Mouse (Mus musculus) liver (tissue): Measurements from ENCODE around the gene H2-Aa.
"Not testable (repeated sequence)": the region's sequence is repeated elsewhere in the genome, so short reads cannot be mapped to it uniquely, and the experiment has no call there.

Experiments used
- DNase-seq: peaks from one replicate; pipeline ENCODE4 v3.0.0-alpha.2; 2020; ENCODE audit warnings: mixed read lengths

H2-Aa gene

DNA sequence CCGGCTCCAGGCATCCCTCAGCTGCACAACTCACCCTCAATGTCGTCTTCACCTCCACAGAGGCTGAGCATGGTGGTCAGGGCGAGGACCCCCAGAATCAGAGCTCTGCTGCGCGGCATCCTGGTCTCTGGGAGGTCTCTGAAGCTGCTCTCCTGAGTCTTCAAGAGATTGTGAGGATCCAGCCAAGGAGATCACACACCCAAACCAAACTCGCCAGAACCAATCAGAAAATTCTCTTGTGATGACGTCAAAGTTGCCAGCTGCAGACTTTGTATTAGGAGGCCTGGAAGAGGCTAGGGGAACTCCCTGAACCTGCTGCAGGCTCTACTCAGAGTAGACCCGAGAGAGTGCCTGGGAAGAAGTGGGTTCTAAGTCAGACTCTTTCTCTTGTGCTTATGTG is at the start of gene H2-Aa:
Gene H2-Aa (minus strand): TSS at position 176 of the 400 bp plus-strand sequence.
- DNase-seq = peak; percentile 31

DNA sequence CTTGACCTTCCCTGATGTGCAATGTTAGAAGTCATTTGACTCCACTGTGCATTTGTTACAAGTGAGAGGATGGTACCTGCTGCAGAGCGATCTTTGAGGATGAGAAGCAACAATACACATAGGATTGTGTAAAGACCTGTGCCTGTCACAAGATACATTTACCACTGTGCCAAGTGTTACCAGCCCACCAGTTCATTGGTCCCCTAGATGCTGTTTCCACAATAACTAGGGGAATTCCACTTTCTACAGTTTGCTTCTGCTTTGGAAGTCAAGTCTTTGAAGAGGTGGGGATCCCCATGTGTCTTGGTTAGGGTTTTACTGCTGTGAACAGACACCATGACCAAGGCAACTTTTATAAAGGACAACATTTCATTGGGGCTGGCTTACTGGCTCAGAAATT is 43.6 kb upstream of the H2-Aa start:
- DNase-seq = no peak

DNA sequence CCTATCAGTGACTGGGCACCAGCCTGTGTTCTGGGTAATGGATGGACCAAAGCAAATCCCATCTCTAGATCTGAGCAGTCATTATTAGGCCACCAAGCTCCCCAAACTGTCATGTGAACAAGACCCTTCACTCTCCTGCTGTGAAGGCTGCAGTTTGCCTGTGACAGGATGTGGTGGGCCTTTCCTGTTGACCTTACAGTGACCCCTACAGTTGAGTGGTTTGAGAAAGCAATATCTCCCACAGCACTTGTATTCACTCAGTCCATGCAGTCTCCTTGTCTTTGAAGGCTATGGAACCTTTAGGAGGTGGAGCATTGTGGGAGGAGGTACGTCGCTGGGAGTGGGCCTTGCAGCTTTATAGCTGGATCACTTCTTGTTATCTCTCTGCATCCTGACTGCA is 42.2 kb upstream of the H2-Aa start:
- no peak for DNase-seq

DNA sequence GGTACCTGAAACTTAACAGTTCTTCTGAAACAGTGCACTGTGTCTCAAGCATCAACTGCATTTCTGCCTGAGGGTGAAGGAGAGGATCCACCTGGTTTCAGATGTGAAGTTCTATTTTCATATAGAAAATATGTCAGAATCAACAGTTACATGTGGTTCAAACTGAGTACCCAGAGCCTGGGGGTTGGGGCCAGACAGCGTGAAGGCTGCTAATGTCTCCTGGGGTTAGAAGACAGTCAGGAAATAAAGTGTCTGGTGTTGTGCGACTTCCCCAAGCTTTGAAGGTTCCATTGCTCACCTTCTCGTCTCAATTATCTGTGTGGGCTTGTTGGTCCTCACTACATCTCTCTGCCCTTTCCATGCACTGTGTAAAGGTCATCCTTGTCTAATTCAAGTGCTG is 38.8 kb upstream of the H2-Aa start:
- DNase-seq = no peak

DNA sequence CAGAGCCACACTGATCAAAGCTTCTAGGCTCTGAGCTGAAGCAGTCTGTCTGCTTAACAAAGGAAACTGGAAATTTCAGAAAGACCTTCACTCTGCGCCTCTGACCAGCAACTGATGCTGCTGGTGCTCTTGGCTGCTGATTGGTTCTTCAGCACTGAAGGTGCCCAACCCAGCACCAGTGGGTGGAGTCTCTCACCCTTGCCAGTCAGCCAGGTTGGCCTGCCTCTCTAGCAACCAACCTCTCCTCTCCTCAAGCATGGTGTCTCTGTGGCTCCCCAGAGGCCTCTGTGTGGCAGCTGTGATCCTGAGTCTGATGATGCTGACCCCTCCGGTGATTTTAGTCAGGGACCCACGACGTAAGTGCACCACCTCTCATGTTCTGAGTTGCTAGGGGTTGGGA is 37.8 kb upstream of the H2-Aa start, which contains the start of gene H2-Eb2:
Gene H2-Eb2 (plus strand): TSS at position 230 of the 400 bp plus-strand sequence.
- no peak for DNase-seq

DNA sequence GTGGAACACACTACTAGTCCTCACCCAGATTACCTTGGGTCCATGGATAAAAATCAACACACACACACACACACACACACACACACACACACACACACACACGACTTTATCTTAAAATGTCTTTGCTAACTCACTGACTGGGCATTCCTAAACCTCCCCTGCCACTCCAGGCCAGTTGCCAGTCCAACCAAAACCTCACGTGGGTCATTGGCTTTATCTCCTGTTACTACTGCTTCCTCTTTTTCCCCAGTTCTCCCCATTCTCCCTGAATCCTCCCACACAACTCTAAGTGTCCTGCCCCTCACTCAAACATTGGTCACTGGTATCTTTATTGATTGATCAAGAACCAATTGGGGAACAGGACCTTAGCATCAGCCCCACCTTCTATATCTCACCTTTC is 29.7 kb upstream of the H2-Aa start:
- DNase-seq = no peak

DNA sequence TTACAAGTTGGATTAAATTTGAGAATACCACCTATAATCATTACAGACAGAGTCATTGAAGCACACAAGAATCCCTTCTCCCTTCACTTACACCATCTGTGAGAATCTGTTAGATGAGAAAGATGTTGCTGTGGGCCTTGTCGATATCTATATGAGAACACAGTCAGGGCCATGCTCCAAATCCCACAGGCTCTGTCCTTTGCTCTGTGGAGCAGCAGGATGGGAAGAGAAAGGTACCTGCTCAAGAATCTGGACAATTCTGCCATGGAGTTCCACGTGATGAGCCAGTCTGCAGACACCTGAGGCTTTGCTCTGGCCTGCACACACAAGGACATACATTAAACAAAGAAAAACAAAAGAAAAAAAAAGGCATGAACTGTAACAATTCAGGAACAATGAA is 29.1 kb upstream of the H2-Aa start:
- no peak for DNase-seq

DNA sequence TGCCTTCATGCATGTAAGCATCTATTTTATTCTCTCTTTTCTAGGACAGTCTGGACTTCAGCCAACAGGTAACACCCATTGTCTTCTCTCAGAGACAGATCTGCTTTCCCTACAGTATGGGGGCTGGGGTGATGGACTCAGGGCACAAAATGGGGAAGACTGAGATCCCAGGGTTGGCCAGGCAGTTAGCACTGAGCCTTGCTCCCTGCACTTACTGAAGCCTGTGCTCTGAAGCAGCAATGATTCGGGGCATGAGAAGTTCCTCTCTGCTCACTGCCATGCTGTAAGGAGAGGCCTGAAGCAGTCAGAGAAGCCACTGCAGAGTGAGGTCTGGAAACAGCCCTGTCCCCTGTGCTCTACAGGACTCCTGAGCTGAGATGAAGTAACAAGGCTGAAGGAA is 27.9 kb upstream of the H2-Aa start:
- no peak for DNase-seq

DNA sequence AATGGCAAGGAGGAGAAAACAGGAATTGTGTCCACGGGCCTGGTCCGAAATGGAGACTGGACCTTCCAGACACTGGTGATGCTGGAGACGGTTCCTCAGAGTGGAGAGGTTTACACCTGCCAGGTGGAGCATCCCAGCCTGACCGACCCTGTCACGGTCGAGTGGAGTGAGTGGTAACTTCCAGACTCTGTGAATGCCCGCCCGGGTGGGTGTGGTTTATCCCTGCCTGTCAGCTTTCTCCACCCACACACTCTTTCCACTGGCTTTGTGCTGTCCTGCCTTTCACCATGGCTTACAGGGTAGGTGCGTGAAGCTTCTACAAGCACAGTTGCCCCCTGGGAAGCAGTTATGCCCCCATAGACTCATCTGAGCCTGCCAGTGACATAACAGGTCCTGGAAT is 26.7 kb upstream of the H2-Aa start:
- DNase-seq = no peak

DNA sequence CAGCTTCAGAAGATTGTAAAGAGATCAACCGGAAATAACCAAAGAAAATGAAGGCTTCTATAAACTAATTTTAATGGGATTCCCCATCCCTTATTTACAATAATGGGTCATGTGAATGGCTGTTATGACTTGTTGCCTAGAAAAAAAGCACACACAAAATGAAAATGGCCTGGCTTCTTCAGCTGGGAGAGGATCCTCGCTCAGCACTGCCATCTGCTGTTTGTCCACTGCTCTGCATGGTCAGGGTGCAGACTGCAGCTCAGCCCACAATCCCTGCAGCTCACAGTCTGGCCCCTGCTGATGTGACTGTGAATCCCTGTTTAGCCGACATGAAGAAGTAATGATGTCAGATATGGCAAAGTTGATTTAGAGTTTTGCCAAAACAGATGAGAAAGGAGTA is 25.8 kb upstream of the H2-Aa start:
- peak; percentile 60 for DNase-seq

DNA sequence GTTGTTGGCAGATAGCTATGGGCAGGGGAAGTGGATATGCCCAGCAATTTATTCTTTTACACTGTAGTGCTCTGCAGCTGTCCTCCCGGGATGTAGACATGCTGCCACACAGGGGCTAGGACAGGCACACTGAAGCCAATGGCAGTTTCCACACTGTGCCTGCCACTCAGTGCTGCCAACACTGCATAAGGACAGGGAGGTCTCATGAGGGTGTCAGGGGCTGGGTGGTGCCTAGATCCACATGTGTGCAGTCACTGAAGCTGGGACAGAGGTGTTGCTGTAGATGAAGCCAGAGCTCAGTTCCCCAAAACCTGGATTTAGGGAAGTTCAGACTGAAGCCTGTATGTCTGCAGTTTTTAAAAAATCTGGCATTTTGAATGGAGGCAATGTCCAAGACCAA is 24.6 kb upstream of the H2-Aa start:
- no peak for DNase-seq

DNA sequence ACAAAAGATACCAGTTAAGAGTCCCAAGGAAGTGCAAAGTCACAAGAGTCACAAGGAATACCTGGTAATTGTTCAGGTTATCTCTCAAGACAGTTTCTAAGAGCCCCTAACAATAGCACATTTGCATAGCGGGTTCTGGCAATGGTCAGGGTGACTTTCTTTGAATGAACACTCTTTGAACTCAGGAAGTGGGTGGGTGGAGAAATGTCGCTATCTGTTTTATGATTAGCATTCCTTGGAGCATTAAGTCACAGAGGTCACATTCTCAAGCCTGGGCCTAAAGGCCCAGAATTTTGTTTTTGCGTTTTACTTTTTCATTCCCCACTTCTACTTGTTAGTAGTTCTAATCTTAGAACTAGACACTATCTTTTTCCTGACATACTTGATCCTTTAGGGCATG is 22.9 kb upstream of the H2-Aa start:
- not testable (repeated sequence) for DNase-seq

DNA sequence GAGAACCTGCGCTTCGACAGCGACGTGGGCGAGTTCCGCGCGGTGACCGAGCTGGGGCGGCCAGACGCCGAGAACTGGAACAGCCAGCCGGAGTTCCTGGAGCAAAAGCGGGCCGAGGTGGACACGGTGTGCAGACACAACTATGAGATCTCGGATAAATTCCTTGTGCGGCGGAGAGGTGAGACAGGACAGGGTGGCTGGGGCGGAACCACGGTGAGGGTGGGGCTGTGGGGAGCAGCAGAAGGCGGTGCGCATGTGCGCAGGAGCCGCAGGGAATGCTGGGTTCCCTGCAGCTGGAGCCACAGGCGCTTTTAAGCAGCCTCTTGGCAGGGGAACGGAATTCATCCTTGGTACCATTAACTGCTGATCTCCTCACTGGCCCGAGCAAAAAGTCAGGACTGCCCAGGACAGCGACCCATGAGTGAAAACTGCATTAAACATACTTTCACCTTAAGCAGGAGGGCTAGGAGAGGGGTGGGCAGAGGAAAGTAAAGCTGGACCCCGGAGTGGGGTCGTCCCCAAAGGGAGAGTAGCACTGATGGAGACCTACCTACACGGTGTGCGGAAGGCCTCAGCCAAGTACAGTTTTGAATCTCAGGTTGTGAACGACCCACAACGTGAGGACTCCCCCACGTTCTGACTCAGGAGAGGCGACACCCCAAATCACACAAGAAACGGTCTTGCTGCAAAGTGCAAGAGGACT is 22.2 kb upstream of the H2-Aa start:
- DNase-seq = peak; percentile 67

DNA sequence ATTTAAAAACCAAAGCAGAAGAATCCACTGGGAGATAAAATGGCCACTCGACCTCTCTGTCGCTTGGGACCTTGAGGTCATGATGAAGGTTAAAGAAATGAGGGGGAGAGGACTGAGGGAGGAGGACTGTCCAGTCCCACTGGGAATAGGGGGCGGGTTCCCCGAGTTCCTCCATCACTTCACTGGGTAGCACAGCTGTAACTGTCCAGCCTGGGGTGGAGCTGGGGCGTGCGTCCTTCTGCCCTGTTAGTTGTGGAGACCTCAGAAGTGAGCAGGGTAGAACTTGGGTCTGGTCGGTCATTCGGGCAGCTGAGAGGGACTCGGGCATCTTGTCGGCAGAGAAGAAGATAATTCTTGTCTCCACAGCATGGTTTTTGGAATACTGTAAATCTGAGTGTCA is 21.6 kb upstream of the H2-Aa start:
- DNase-seq = no peak

DNA sequence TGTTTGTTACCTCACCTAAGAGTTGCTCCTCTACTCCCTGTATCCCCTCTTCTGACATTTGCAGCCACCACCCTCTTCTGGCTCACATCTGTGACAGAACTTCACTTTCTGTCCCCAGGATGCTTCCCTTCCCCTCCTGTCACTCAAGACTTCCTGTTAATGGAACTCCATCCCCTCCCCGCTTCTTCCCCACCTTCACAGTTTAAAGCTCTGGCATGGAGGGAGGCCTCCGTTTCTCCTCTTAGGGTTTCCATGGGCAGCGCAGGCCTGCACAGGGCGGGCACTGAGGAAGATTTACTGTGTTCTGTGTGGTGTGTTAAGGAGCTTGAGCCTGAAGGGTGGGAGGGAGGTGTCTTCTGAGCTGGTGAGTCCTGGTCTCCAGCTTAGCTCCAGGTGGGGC is 20.5 kb upstream of the H2-Aa start:
- no peak for DNase-seq

DNA sequence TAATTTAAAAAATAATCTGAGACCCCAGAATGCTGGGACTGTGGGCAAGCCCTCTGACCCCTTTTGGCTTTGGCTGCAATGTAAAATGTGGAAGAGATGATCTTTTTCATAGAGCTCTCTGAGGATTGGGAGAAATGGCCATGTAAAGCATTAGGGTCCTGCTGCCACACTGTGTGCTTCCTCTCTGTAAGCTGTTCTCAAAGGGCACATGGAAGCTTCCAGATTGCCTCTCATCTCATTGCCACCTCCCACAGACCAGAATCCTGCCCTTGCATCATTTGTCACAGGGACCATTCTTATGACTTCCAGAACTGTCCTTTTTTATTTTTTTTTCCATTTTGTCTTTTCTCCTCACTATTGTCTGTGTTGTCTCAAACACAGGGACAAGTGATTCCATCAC is 19.6 kb upstream of the H2-Aa start:
- no peak for DNase-seq

DNA sequence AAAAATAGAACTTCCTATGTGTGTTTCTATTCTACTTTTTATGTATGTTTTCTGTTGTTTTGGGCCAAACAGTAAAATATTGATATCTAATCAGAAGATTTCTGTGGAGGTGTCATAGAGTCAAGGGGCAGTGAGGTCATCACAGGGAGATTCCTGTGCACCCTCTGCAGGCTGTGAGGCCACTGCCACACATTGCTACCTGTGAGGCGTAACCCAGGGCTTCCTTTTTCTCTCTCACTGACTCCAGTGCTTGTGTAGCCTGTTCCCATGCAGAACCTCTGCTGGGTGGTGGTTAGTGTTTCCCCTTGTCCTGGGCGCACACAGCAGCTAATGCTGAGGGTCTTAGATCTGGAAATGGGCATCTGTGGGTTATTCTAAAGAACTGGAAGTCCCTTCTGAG is 18.8 kb upstream of the H2-Aa start:
- DNase-seq = no peak

DNA sequence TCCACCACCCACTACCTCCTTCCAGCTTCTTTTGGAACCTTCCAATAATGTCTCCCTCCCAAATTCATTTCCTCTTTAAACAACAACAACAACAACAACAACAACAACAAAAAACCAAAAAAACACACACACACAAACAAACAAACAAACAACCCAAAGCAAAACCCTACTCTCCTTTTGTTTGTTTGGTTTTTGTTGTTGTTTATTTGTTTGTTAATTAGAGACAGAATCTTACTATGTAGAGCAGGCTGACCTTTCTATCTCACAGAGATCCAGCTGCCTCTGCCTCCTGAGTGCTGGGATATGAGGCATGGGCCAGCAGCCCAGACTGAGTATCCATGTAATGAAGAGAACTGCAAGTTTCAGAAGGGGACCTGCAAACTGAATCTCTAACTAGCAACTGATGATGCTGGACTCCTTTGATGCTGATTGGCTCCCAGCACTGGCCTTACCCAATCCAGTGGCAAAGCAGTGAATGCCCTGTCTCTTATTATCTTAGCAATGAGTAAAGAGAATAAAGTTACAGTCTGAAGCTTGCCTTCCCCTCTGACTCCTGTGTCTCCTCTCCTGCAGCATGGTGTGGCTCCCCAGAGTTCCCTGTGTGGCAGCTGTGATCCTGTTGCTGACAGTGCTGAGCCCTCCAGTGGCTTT is 17.9 kb upstream of the H2-Aa start, which contains the start of gene H2-Eb1:
Gene H2-Eb1 (plus strand): TSS at position 488 of the 651 bp plus-strand sequence.
- peak; percentile 49 for DNase-seq

DNA sequence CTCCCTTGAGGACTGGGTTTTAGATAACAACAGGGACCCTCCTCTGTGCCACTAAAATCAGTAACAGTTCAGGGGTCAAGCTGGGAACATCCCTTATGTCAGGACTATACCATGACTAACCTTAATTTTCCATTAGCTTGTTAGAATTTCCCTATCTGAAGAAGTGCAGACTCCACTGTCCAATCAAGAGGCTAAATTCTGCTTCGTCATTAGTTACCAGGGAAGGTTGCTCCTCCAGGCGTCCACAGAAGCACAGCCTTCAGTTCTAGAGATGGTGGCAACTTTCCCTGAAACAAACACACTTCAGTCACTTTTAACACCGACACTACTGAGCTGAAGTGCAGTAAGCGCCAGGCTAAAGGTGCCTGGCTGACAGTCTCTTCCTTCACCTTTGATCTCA is 17.1 kb upstream of the H2-Aa start:
- DNase-seq = no peak

DNA sequence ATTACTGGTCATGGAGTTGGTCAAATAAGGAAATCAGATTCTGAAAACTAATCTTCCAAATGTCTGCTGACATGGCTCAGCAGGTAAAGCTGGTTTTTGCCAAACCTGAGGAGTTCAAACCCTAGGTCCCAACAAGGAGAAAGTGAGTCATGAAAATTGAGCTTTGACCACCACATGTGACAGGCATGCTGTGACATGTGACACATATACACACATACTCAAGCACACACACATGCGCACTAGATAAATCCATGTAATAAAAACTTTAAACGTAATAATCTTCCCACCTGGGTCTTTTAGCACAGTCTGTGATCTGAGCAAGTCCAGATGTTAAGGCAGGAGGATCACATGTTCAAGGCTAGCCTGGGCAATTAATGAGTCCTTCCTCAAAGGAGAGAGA is 16.2 kb upstream of the H2-Aa start:
- no peak for DNase-seq

DNA sequence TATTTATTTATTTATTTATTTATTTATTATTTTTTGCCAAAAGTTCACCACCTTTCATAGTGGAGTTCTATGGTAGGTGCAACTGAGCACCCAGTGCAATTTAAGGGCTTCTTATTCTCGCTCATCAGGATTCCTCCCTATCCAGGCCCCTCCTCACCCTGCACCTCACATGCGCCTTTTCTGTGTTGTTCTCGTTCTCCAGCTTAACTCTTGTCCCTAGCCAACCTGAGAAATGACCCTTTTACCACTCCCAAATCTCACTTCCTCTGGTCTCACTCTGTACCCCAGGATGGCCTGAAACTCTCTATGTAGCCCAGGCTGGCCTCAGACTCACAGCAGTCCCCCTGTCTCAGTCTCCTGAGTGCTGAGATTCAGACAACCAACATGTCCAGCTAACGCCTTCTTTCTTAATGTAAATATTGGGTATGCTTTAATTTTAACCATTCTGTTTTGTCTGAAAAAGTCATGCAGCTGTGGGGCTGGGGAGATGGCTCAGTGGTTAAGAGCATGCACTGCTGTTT is 14.1 kb upstream of the H2-Aa start:
- DNase-seq = no peak

DNA sequence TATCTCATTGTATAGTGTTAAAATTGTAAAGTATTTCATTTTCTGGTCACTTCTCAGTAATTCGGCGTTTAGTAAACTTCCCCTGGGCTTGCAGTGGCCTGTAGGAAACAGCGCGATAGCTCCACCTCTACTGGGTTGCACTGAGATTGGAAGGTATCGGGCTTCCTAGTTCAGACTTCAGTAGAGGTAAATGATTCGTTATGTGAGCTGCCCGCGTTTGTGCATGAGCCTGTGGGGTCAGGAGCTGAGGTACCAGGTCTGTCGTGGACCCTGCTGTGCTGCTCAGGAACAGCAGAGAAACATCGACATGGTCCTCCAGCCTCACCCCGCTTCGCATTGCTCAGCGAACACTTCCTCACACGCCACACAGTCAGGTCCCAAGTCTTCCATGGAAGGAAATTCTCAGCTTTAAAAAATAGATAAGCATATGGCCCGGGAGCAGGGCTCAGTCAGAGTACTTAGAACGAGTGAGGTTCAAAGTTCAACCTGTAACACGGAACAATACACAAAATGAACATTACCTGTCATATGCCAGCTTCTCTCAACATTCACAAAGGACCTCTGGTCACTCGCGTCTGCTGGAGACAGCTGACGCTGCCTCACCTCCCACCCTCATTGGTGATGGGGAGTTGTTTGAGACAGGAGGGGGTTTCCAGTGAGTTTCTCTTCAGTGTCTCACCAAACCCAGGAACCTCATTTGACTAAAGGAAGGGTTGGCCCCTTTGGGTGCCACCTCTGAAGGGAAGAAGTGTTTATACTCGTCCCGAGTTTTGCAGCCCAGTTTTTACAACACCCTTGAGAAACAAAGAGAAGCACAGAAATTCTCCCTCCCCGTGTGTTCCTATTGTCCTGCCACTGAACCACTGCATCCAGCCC is 13.3 kb upstream of the H2-Aa start:
- DNase-seq = no peak

DNA sequence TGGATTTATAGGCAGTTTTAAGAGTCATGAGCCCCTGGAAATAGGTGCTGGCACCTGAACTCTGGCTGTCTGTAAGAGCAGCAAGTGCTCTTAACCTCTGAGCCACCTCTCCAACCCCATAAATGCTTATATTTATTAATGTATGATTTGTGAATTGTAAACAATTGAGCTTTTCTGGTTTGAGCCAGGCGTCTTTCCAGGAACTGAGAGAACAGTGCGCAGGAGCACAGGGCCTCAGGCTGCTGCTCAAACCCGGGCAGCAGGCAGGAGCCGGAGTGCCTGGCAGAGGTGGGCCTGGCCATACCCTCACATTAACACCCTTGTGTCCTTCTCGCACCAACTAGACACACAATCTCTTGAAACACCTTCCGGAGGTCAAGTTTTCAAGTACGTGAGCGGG is 12.4 kb upstream of the H2-Aa start:
- no peak for DNase-seq

DNA sequence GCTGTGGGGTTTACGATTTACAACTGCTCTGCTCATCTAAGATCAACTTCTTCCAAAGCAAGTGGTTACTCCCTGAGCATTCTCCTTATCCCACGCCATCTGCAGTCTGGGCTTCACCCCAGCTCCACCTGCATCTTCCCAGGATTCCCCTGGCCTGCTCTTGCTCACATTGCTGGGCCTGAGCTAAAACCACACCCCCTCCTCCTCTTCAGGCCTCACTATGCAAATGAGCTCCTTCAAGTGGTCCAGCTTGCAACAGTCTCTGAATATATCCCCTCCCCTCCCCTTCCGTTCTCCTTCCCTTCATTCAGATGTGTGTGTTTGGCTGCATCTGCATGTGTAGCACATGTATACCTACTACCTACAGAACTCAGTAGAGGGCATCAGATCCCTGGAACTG is 11.7 kb upstream of the H2-Aa start:
- no peak for DNase-seq
